Mouse (Mus musculus): Measurements from ENCODE around the gene Vmn1r67.

The Vmn1r67 gene

DNA sequence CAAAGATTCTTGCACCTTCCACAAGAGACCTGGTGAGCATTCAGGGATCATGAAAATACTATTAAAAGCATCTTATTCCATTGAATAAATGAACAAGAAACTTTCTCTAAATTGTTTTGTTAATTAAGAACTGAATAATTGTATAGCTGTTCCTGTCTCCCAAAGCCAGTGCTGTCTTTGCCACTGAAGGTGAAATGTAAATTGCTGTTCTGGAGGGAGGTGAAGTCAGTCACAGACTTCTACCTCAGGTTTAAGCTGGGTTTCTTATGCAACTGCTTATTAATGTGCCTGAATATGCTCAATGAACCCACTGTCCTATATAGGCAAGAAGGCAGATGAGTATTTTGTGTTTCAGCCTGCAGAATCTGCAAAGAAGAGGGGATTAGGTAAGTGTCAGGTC, at the start of gene Vmn1r67:
Gene Vmn1r67, plus strand, starts transcription at position 301 of the 400 bp plus-strand sequence.
- DNase-seq (ENCODE audit: low spot score): no peak

DNA sequence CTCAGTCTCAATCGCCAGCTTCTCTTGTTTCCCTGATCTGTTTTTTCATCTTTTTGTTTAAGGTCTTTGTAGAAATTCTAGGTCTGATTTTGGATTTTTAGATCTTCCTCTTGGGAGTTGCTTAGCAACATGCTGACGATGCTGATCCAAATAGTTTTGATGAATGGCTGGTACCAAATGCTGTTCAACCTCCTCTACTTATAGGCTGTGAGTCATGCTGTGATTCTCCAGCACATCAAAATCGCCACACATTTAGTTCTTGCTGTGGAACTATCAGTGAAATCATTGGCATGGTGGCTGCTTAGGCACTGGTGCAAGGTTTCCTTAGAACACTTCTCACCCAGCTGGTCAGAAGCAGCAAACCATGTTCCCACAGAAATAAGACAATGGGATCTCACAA, 15.0 kb downstream of the Vmn1r67 start:
- DNase-seq (ENCODE audit: low spot score): no peak

DNA sequence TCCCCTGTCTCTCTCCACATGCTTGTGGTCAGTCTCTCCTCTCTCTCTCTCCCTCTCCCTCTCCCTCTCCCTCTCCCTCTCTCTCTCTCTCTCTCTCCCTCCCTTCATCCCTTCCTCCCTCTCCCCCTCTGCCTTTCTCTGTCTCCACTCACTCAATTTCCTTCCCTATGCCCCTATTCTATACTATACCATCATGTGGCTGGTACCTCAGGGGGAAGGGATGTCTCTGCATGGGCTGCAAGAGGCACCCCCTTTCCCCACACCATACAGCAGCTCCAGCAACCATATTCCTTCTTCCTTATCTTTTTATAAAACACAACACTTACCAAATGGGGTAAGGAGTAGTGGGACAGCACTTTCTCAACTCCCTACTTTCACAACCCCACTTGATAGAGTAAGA, 36.7 kb downstream of the Vmn1r67 start:
- DNase-seq (ENCODE audit: low spot score): no peak

DNA sequence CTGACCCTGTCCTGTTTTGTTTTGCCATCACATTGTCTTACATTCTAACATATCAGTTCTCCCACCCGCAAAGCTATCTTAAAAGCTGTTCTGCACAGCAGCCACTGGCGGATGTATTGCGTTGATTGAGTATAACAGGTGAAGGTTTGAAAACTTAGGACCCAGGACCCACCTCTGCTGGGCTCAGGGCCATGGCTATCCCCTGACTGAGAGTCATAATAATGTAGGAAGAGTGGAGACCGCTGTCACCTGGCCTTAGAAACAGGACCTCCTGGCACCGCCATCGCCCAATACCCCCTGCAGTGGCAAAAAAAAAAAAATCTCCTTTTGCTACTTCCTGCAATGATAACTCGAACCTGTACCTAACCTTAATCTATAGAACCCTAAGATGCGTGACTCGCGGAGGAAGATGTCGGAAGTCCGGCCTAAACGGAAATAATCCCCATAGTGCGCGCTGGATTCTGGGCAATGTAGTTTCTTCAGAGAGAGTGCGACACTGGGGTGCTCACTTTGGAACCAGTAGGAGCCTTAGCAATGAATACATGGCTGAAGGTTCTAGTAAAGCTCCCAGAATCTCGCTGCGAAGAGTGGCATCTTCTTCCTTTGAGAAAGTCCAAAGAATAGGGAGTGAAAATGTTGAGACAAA, 37.6 kb downstream of the Vmn1r67 start:
- no peak for DNase-seq (ENCODE audit: low spot score)

DNA sequence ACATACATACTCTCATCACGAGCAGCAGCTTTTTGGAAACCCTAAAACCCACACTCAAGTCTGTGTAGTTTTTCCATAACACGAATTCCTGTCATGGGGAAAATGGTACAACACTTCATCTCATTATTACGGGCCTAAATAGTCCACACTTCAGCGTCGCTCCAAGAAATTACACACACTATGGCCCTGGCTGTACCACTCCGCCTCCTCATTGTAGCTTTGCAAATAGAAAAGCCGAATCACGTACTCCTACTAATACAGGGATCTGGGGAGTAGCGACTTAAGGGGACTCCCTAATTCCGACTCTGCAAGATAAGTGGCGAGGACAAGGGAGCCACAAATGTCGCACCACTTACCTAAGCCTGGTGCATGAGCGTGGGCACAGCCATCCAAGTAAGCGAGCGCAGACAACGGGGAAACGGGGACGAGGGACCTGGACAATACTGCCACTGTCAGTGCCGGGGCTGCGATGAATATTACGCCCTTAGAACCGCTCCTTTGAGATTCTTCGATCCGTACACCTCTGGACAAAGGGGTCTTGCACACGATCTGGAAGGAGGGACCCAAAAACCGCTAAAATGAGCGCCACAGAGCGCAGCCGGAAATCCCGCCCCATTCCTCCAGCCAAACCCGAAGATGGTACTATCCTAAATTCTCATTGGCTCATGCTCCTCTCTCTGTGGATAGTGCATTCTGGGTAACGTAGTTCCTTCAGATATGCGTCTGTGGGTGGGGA, 51.8 kb downstream of the Vmn1r67 start, which contains the start of gene Zik1:
Gene Zik1, minus strand, starts transcription at position 609 of the 736 bp plus-strand sequence.
- peak; percentile 20 for DNase-seq (ENCODE audit: low spot score)

DNA sequence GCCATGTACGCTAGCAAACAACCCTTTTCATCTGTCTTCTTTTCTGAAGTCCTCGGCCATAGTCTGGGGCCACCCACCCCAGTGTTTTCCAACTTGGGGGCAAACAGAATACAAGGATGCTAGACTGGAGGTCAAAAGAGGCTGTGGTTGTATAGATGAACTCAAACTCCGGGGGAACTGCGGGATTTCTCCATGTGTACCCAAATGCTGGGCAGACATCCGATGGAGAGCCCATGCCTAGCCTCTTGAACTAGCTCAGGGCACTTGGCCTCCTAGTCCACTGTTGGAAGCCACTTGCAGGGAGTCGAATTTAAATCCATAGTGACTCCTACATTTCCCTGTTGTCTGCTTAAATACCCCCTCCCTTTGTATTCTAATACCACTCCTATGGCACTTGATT, 52.4 kb downstream of the Vmn1r67 start:
- no peak for DNase-seq (ENCODE audit: low spot score)

Data from ovary, adult 18-20 months (tissue).